Mouse (Mus musculus): ENCODE measurements around the gene Fyb.

Fyb gene

DNA sequence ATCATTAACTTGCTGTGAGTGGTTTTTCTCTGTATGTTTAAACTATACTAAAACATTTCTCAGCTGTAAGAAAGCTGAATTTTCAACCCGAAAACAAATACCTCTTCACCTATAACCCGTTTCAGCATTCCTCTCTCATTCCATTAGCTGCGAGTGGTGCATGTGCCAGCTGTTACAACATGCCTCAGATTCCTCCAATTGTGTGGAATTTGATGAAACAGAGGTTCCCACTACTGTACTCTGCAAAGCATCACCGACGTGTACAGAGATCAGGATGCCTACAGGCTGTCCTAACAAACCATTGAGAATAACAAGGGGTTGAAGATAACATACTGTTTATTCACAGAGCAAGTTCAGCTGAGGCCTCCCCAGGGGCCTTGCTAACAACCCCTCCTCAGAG, 143.4 kb downstream of the Fyb start:
- DNase-seq: no peak

DNA sequence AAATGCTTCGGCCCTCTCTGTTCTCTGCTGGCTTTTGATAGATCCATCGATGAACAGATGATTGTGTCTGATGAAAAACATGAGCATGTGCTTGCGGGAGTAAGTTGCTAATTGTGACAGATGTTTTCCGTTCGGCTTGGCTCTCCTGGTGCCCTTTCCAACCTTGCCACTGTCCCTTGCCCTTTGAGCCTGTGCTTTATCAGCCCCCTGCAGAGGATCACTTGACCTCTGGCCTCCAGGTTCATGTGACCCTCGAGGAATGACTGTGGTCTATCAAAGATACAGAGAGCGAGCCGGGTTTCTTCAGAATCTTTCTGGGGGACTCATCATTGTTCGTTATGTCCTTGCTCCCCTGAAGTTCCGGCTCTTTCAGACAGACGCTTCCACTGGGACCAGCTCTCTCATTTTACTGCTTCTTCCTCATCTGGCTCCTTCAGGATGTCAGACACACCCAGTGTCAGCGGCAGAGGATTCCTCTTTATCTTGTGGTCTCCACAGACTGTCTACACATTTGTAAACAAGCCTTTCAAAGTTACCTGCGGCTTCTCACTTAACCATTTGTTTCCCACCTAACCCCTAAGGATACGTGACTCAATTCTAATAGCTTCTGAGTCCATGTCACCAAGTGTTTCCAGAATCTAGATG, 146.3 kb downstream of the Fyb start:
- no peak for DNase-seq

DNA sequence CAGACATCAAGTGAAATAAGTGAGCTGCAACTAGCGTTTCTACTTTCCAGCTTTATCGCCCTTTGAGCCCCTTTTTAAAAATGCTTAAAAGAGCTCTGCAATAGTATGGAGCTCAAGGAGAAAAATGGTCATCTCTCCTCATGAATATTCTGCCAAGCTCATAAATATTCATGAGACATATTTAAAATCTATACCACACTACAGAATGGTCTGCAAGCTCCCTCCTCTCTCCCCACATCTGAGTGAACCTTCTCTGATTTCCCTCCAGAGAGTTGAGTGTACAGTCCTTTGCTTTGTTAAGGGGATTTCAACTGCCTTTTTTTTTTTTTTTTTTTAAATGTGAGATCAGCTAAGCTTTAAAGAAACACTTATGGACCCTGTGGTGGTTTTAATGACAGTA, 155.8 kb downstream of the Fyb start:
- no peak for DNase-seq

DNA sequence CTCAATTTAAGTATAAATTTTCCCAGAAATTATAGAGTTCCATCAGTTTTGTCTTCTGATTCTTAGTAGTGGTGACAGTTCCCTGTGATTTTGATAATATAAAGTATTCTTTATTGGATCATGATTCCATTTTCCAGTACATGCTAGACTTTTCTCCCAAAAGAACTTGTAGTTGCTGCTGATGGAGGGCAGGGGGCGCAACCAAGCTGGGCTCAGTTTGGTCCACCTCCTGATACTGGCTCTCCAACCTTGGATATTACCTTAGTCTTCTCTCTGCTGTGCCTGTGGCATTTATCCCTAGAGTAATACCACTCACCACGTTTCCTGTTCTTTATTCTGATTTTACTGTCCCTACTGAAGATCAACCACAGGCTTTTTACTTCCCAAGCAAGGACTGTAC, 179.5 kb downstream of the Fyb start:
- DNase-seq: no peak

DNA sequence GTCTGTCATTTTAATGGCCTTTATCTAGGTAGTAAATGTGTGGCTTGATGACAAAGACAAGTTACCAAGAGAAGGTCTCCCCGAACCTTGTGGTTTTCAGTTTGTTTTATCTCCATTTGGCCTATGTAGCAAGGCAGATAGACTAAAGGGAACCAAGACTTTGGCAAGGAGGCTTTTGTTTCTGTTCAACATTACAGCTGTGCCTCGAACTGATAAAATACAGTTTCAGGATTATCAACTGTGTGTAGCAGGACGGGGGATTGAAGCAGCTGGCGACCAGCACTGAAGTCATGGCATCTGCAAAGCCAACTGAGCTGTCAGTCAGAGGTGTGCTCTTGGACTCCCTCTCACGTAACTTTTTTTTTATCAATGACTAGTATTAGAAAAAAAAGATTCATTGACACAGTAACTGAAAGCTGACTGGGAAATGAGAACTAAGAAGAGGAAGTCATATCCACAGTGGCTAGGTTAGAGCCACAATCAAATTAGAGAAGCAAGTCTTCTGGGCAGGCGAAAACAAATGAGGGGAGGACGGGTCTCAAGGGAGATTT, 182.8 kb downstream of the Fyb start:
- no peak for DNase-seq

DNA sequence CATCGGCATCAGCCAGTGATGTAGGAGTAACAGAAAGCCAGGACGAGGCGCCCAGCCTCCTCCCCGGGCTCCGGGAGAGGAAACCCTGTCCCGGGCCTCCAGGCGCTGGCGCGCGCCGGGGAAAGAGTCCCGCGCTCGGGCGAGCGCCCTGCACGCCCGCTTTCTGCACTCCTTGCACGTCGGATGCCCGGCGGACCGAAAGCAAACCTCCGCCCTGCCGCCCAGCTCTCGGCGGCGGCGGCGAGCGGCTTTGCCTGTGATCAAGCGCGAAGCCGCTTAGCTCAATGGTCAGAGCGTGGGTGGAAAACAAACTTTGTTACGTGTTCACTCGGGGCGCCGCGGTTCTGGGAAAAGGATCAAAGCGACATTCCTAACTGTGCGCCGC, 184.9 kb downstream of the Fyb start:
- DNase-seq: peak; percentile 83

DNA sequence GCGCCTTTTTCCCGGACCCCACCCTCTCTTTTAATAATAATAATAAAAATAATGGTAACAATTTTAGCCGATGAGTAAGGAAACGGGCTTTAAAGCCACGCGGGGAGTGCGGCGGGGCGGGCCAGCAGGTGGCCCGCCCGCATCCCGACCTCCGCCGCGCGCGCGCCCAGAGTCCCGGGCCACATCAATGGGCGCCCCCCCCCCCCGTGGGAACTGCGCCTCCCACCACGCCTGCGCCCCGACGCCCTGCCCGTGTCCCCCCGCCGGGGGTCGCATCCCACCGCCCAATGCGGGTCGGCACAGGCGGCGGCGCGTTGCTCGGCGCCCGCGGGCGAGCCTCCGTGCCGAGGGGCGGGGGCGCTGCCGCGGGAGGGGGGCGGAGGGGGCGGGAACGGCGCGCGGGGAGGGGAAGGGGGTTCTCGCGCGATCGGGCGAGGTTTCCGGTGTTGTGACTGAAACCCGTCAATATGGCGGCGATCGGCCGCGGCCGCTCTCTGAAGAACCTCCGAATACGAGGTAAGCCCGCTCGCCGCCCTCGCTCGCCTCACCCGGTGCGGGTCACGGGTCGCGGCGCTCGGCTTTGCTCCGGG, 185.4 kb downstream of the Fyb start, which contains the start of gene Rictor:
Gene Rictor (plus strand): TSS at position 444 of the 590 bp plus-strand sequence.
- peak; percentile 86 for DNase-seq

DNA sequence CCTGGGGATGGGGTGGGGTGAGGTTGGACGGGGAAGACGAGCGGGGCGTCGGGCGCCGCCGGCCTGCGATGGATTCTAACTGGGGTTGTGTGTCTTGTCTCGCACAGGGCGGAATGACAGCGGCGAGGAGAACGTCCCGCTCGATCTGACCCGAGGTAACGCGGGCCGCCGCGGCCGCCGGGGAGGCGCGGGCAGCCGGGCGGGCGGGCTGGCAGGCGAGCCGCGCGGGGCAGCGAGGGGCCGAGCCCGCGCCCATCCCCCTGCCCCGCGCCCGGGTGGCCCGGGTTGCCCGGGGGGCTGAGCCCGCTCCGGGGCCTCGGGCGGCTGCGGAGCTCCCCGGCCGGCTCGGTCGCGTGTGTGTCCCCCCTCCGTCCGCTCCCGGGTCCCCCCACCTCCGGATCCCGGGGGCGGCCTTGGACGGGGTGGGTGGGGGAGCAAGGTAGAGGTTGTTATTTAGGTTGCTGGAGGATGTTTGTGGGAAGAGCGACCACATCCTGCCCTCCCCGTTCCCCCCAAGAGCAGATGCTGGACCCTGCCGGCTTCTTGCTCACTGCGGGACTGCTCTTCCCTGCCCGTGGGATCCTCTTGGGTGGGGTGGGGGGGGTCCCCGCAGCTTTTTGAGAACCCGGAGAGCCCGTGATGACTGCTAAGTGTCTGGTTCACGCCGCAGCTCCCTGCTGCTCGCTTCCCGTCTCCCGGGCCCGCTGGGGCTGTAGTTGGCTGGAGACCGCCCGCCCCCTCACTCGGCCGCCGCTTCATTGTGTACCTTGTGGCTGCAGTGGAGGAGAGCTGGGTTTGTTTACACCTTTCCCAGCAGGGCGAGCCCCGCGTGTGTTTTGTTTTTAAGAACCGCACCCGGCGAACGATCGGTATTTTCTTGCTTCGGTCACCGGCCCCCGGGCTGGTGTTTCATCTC, 186.1 kb downstream of the Fyb start:
- peak; percentile 61 for DNase-seq

DNA sequence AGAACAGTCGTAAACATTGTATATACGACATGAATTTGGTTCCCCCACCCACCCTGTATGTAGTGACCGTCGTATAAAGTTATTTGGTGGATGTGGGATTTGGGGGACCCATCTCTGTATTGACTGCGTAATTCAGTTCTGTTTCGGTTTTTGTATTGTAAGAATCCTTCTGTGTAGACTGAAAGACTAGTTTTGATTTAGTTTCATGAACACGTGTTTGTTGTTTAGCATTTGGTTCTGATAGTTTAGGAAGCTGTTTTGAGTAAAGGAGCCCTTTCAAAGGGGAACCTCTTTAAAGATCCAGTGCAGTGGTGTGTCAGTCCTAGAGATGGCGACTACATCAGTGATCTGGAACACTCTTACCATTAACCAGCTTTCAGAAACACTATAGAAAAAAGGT, 187.0 kb downstream of the Fyb start:
- no peak for DNase-seq

DNA sequence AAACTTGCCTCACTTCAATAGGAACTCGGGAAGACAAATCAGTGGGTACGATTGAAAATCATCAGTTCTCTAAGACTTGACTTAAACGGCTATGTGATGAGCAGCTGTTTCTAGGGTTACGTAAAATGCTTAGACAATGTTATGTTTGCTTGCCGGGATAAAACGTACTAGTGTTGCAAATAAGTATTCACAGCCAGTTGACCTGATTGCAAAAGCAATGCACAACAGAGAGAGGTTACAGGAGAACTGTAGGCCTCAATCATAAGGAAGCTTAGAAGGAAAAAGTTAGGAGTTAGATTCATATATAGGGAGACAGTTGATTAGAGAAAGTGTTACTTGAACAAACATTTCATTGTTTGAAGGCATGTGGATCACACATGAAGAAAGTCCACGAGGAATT, 187.7 kb downstream of the Fyb start:
- no peak for DNase-seq

DNA sequence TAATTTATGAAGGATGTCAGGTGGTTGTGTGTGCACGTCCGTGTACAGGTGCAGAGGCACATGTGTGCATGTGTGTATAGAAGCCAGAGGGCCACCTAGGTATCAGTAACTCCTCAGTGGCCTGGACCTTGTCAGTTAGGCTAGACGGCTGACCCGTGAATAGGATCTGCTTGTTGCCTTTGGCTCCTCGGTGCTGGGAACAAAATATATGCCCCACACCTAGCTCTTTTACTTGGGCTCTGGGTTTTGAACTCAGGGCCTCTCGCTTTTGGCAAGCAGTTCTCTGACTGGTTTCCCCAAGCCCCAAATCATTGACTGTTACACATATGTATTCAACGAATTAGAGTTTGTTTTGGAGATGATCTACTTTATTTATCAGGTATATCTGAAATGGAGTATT, 188.6 kb downstream of the Fyb start:
- DNase-seq: no peak
